Mouse (Mus musculus): ENCODE data around the gene Erc2.
A peak's percentile ranks its signal among the peaks of the same experiment; 100 is the strongest.
"Not testable (repeated sequence)": the region's sequence is repeated elsewhere in the genome, so short reads cannot be mapped to it uniquely, and the experiment has no call there.

Gene Erc2

DNA sequence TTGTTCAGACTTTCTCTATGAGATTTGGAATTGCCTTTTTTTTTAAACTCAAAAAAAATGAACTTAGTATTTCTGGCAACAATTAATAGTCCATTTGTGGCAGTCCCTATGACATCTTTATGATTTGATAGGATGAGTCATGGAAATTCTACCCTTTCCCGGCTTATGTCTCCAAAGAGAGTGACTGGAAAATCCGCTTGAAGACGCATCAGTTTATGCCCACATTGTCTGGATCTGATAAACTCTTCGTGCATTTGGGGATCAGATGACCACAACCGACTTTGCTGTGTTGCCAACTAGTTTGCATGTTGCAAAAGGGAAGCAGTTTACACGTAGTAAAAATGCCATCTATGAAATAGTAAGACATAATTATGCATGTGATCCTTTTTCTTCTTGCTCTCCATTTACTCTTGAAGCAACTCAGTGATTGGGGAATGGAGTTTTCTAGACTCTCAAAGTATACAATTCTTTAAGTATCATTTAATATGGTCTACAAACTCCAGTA, 215.4 kb downstream of the Erc2 start:
- DNase-seq: no peak

DNA sequence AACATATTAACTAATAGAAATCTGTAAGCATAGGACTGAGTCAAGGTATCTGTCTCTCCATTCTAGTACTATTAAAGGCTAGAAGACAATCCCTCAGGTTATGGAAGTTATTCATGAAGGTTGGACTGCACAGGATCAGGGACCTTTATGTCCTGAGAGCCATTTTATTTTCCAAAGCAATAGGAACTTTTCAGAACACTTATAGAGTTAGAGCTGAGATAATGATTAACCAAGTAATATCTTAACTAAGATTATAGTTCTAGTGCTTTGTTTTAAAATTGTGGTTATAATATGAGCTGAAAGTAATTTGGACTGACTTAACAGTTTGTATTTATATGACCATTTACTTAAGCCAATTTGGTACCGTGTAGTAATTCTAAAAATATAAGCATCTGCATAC, 217.9 kb downstream of the Erc2 start:
- DNase-seq: no peak

GRCm38 (mm10) chr14:27846875-27847274, 224.6 kb downstream of the Erc2 start:
- no peak for DNase-seq

GRCm38 (mm10) chr14:27847291-27847690, 225.1 kb downstream of the Erc2 start:
- no peak for DNase-seq

- no peak for DNase-seq
Measured at GRCm38 (mm10) chr14:27851231-27851630, 229.0 kb downstream of the Erc2 start.

GRCm38 (mm10) chr14:27852606-27853005, 230.4 kb downstream of the Erc2 start:
- DNase-seq: no peak

- no peak for DNase-seq
Measured at GRCm38 (mm10) chr14:27860371-27861046, 238.3 kb downstream of the Erc2 start.

DNA sequence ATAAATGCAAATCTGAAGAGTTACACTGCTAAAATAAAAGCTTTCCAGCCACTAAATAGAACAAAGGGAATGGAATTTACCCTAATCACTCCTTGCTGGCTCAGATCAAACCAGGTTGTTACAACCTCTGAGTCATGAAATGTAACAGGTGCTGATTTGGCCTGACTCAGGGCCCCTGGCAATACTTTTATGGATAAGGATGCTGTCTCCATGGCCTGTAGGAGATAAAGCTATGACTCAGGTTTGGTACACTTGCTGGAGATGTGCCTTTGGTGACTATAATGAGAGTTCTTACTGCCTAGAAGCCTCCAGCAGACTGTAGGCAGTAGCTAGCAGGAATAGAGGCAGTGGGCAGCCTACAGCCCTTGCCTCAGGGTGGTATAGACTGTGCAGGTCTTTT, 240.1 kb downstream of the Erc2 start:
- DNase-seq: no peak

GRCm38 (mm10) chr14:27867386-27867785, 245.2 kb downstream of the Erc2 start:
- DNase-seq: peak; percentile 3

DNA sequence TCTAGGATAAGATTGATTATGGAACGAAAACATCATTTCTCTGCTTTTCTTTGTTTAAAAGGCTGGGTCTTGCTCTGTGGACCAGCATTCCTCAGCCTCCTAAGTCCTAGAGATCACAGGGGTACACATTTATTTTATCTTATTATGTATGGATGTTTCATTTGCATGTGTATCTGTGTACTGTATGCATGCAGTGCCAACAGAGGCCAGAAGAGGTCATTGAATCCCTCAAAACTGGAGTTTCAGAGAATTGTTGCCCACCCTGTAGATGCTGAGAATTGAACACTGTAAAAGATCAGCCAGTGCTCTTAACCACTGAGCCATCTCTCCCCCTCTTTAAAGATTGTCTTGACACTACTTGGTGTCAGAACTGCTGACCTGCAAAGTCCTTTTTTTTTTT, 251.4 kb downstream of the Erc2 start:
- DNase-seq: no peak

GRCm38 (mm10) chr14:27875991-27876411, 253.8 kb downstream of the Erc2 start:
- no peak for DNase-seq

GRCm38 (mm10) chr14:27881972-27882371, 259.7 kb downstream of the Erc2 start:
- DNase-seq: no peak

- DNase-seq: not testable (repeated sequence)
Measured at GRCm38 (mm10) chr14:27886337-27886736, 264.1 kb downstream of the Erc2 start.

GRCm38 (mm10) chr14:27887488-27887887, 265.3 kb downstream of the Erc2 start:
- no peak for DNase-seq

DNA sequence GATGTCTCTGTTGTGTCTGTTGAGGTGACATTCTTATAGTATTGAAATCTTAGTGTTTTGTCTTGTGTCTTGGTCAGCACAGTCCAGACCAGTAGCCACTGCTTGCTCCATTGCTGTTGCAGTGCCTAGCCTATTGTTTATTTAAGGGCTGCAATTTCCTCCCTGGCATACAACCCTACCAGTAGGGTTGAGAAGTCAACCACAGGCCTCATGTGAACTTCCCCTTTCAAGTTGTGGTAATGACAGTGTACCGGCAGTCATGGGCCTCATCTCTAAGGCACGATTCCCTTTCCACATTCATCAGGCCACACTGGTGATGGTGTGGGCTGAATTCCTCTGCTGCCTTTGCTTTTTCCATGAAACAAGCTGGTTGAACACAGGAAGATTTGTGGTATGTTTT, 267.4 kb downstream of the Erc2 start:
- DNase-seq: no peak

DNA sequence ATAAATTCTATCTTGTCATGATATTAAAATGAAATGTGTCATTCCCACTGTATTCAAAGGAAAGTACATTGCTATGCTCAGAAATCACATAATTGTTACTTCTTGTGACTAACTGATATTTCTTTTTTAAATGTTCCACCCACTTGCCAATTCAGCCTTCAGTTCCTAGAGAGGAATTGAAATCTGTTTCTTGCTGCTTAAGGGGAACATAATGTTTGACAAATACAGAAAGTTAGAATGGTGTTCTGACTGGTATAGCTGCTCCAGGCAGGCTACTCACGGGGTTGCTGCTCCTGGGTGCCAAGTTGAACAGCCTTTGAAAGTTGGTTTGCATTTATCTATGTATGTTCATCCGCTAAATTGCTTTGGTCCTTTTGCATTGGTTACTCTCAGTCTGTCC, 270.2 kb downstream of the Erc2 start:
- DNase-seq: no peak

DNA sequence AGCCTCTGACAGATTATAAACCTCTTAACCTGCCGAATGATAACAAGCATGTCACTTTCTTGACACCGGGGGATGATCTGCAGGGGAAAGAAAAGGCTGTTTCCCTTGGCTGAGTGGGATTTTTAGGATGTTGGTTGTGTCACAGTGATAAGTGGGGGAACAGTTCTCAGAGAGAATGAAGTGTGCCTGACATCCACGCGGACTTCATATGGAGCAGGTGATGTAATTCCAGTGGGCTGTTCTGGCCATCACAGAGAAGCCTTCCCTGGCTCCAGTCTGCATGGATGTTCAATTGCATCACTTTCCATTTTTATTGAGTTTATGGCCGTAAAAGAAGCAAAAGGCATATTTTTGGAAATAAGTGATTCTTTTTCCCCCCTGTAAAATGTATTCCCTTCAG, 279.5 kb downstream of the Erc2 start:
- DNase-seq: no peak

- DNase-seq: no peak
Measured at GRCm38 (mm10) chr14:27921656-27922373, 299.6 kb downstream of the Erc2 start.

DNA sequence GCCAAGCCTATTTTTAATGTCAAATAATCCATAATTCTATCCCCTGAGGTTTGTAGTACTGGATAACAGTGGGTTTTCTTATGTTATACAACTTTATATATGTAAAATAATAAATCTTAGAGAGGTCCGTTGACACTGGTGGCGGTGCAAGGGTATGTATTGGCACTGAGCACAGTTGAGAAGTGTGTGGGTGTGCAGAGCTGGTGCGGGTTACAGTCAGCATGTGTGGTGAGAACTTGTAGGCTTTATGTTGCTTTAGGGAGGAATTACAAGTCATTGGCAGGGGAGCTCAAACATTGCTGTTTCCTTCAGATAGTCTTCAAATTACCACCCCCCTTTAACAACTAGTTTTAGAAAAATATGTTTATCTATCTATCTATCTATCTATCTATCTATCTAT, 305.1 kb downstream of the Erc2 start:
- DNase-seq: no peak

DNA sequence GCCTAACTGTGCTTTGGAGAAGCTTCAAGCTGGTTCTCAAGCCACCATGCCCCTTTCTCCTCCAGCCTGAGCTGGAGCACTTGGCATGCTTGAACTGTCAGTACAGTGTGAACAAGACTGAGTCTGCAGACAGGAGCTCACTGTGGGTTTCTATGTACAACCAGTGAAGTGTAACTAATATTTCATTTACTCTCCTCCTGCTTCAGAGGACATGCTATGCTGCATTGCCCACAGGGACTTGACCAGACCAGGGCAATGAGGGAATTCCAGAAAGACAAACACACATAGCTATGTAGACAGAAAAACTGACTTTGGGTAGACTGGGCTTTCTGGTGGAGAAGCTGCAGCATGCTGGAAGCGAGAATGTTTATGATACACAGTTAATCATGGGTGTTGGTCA, 311.3 kb downstream of the Erc2 start:
- DNase-seq: no peak

- DNase-seq: no peak
Measured at GRCm38 (mm10) chr14:27935714-27936113, 313.5 kb downstream of the Erc2 start.

GRCm38 (mm10) chr14:27937922-27938321, 315.7 kb downstream of the Erc2 start:
- DNase-seq: no peak

- DNase-seq: no peak
Measured at GRCm38 (mm10) chr14:27945276-27945675, 323.0 kb downstream of the Erc2 start.

DNA sequence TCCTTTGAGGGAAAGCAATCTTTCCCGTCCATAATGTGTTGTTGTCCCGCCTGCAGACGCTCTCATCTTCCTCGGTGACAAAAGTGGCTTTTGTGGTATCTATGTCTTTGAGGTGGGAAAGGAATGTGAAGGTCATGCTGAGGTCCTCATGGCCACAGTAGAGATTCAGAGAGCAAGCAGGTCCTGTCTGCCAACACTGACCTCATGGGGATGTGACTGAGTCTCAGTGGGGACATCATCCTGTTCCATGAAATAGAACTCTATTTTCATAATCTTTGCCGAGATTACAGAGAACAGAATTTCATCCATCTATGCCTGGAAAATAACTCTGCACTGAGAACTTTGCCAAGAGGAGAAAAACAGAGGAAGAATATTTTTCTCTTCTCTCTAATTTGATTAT, 324.0 kb downstream of the Erc2 start:
- no peak for DNase-seq

DNA sequence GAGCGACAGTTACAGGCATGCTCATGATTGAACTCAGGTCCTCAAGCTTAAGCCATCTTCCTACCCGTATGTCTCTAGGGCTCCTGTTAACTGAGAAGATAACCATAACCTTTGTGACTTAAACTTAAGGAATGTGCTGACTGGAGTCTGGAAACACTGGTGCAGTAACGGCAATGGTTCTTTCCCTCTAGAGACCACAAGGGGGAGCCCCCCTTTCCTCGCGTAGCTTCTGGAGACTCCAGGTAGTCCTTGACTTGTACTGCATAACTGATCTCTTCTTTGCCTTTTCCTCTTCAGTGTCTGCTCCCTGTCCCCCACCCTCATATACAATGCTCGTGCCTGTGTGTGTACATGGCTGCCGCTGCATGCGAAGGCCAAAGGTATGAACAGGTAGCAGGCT, 326.2 kb downstream of the Erc2 start:
- peak; percentile 24 for DNase-seq
